12 mouse cellular contexts compared by ENCODE assay signal in genomic region chr11:25787691-25788090, GRCm38 (mm10).
"Had no signal": no experiment of that assay in that cellular context is flagged by ENCODE, and none has a peak within 500 bp of the region (broad histone marks: within the 10 kb centered on the region; RNA-seq: fewer than 3 reads in every experiment).

No protein-coding gene starts in this region.

- DNase-seq: left cerebral cortex, postnatal 4 days; liver; liver, embryonic 13.5 days; liver, postnatal 0 days; lung, adult 18-20 months; lung, adult 2 months; lung, embryonic 14.5 days; lung, postnatal 10 days; lung, postnatal 14 days; lung, postnatal 36 days; lung, postnatal 4 days; midbrain, embryonic 14.5 days had no signal
